Mouse (Mus musculus): ENCODE measurements around the gene Gucy1a1. TPM values are rescaled to one million over a fixed set of nuclear protein-coding genes. Genes with fewer than 3 reads are reported as not detected.

Gucy1a1 gene
- total RNA-seq, 2 experiments from 2014 or later, result 5.9 to 7.0 TPM

- peak; percentile 69 for DNase-seq
These were observed 71.3 kb downstream of the Gucy1a1 start, which contains the start of gene Gucy1b1 for GRCm38 (mm10) chr3:82074201-82074851. Gene Gucy1b1, minus strand, starts transcription at chr3:82074689.

DNA sequence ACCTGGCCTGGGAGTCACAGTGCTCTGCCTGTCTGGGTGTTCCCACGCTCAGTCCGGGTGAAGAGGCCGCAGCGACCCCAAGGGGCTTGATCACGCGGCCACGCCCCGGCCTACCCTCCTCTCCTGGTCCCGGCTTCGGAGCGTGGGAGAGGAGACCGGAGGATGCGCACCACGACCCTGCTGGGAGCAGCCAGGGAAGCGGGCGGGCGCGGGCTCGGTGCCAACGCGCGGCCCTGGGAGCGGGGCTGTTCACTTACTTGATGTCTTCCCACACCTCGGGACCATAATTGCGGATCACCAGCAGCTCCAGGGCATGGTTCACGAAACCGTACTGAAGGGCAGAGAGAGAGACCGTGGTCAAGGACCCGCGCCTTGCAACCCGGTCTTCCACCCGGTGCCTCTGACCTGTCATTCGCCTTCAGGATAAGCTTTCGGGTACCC is 71.8 kb downstream of the Gucy1a1 start:
- DNase-seq, result peak; percentile 69

DNA sequence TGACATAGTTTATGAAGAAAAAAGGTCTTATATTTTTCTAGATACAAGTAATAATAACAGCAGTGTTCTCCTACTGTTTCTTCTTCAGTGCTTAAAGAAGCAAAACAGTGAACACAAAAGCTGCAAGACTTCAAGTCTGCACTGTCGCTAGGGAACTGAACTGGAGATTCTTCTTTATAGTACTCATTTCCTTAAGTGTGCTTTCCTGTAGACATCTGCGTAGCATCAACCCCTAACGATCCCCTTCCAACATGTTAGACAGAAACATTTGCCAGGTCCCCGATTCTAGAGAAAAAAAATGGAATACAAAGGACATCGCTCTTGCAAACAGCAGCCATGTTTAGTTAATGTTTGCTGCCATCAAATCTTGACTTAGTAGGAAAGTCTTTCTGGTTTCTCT is 77.8 kb downstream of the Gucy1a1 start:
- no peak for DNase-seq

DNA sequence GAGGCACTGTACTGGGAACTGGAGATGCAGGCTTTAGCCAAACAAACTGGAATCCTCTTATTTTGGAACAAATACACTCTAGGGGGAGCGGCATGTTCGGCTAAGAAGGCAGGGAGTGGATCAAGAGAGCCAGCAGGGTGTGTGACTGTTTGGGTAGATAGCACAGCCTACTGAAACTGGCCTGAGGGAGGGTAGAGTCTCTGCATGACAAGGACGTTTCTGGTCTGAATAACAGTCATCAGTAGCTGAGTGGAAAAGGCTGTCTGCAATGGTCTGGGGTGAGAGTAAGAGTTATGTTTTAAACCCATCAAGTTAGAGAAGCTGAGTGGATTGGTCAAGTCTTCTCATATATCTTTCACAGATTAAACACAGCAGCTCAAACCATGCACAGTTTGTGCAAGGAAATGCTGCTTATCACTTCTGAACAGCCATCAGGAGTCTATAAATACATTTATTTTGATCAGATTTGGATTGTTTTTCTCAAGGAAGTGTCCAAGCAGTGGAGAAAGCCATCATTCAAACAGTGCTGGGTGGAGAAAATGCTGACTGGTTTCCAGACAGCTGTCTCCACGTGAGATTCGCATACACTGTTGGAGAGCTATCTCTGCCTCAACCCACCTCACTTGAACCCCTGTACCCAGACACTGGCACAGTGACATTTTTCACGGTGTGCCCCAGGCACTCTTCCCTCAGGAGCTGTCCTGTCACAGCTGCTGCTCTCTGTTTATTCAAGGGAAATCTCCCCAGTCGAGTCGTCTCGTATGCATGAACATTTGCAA is 84.0 kb downstream of the Gucy1a1 start:
- DNase-seq, result no peak

DNA sequence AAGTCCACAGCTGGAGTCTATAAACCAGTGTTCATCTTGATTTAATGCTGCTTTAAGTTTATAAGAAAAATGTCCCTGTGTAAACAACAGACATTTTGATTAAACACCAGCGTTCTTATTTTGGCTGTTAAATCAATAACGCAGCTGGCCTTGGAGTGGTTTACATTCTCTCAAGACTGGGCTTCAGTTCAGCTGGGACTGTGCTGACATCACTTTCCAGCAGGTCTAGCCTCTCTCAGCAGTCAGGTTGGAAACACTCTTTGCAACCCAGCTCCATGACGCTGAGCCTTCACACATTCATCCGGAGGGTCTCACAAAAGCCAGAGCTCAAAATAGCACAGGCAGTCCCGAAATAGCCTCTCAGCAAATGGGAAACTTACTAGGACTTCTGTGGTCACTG is 88.4 kb downstream of the Gucy1a1 start:
- no peak for DNase-seq

DNA sequence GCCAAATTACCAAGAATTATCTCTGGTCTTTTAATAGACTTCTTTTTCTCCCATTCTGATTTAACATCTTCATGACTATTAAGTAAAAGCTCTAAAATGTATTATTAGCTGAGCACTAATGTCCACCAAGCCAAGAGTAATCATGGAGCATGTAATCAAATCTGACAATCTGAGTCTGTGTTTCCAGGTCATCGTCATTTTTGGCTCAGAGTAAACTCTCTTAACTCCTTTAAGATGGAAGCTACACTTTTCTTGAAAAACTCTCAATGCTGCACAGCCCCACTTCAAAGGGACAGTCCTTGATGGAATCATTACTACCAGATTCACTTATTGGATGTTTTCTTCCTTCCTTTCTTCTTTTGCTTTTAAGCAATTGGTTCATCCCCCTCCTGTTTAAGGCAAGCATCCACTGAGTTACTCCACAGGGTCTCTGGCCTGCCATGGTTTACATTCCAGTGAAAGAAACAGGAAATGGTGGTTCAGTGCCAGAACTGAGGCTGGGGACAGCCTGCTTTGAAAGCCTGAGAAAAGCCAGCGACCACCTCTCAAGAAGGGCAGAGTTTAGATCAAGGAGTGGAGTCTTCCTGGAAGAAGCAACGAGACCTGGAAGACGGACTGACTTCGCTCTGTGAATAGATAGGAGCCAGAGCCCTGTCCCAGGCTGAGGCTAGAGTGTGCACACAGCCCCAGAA is 91.2 kb downstream of the Gucy1a1 start:
- no peak for DNase-seq

DNA sequence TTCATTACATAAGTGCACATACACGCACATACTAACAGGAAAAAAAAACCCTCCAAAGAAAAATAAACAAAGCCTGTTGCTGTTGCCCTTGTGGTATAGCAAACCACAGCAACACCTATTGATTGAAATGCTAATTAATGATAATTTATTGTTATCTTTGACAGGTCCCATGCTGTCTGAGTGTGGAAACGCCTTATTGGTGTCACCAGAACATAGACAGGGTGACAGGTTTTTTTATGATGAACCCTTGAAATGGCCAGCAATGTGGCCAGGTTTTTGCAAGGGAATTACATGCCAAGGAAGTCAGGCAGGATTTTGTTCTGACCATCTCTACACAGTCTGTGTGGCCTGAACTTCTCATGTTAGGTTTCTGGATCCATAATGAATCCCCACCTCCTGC is 93.6 kb downstream of the Gucy1a1 start:
- DNase-seq, result no peak

DNA sequence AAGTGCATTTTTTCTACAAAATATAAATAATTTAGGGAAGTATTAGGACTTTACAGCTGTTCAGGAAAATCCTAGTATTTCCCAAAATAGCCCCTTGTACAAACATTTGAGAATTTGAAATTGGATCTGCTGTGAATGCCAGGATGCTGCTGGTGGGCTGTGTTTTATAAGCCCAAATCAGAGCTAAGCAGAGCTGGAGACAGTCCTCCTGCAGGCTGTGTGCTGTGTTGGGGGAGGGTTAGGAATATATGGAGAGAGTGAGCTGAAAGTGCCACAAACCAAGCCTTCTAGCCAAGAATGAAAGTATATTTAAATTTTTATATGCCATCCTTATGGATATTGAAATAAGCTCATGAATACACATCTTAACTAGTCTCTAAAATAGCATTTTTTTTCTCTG is 94.1 kb downstream of the Gucy1a1 start:
- DNase-seq, result no peak

GRCm38 (mm10) chr3:82048681-82049080 is 96.9 kb downstream of the Gucy1a1 start:
- no peak for DNase-seq

DNA sequence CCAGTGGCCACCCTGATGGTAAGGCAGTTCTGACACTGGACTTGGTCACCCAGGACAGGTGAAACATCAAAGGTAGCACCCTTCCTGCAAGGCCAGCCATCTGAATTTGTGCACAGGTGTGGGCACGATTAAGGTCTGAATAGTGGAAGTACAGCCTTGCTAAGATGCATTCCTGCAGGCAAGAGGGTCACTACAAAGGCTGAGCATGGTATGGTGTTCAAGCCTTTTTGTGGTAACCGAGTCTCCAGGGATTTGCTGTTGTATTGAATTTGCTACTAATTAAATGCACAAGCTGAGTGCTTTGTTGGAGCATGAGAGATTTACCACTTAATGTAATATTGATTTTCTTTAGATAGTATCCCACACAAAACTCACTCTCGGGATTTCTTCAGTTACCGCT is 97.5 kb downstream of the Gucy1a1 start:
- no peak for DNase-seq

DNA sequence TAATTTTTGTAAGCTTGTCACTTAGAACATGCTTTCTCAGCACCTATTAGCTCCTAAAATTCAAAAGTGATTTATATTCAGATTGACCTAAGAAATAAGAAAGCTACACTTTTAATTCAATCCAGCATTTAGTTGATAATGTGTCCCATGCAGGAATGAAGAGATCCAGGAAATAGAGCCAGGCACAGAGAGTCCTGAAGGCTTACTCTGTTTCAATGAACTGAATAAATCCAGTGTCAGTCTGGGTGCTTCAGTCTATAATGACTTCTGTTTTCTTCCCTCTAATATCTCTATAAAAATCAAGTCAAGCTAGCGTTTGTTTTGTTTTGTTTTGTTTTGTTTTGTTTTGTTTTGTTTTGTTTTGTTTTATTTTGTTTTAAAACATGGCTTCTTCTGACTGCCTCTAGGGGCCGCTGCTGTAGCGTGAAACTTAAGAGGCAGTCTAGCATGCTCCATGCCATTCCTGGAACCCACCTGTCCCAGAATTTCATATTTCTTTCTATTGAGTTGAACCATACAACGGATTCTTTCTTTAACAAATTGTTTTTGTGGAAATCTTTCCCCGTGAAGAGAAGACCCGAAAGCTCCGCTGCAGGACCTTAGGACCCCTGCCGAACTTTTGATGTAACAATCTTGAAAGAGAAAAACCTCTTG is 98.4 kb downstream of the Gucy1a1 start:
- no peak for DNase-seq

GRCm38 (mm10) chr3:82046087-82046486 is 99.5 kb downstream of the Gucy1a1 start:
- no peak for DNase-seq

- no peak for DNase-seq
These were observed 100.7 kb downstream of the Gucy1a1 start for GRCm38 (mm10) chr3:82044902-82045301.

GRCm38 (mm10) chr3:82043676-82044075 is 101.9 kb downstream of the Gucy1a1 start:
- DNase-seq, result no peak

Small RNAs within 50 kb of the gene (microRNA-seq; reads per million reads assigned to microRNA genes)
- gene Mir7010 (ENCODE audit: borderline replicate concordance in 2 of 2), result 0 to 0.26 reads per million in 2 experiments

Other genes with a start within 250 kb of the Gucy1a1 start
- gene Ctso, start 213.2 kb downstream of the Gucy1a1 start, total RNA-seq (2021), result 1 to 10 TPM; 3.6 to 4.6 TPM
- not detected for gene Tdo2, start 169.6 kb downstream of the Gucy1a1 start, total RNA-seq (2021)
- not detected for gene Asic5, start 163.5 kb downstream of the Gucy1a1 start, total RNA-seq (2021)
- gene Gucy1b1, start 71.1 kb downstream of the Gucy1a1 start, total RNA-seq (2021), result 1 to 10 TPM; 3.8 TPM
- gene Map9, start 212.3 kb upstream of the Gucy1a1 start, total RNA-seq (2021), result 1 to 10 TPM; 1.9 to 2.2 TPM